Mouse (Mus musculus) embryonic fibroblast, embryonic 13.5 days (primary cell): Measurements from ENCODE around the gene Psme2b. TPM values are rescaled to one million over a fixed set of nuclear protein-coding genes. Genes with fewer than 3 reads are reported as not detected.
"Not testable (repeated sequence)": the region's sequence is repeated elsewhere in the genome, so short reads cannot be mapped to it uniquely, and the experiment has no call there.

Source experiments
- H3K27ac ChIP-seq: 2 replicates; pipeline ENCODE4 v1.5.1; 2012; ENCODE audit warnings: low read length, control low read depth, inconsistent platforms; ENCODE audit not compliant: insufficient read depth
- H3K4me1 ChIP-seq: 2 replicates; pipeline ENCODE4 v1.6.1; 2011; ENCODE audit warnings: low read length; ENCODE audit not compliant: control insufficient read depth, insufficient read depth
- H3K4me3 ChIP-seq: 2 replicates; pipeline ENCODE4 v1.5.1; 2011; ENCODE audit warnings: mild to moderate bottlenecking, control low read depth, low read length; ENCODE audit not compliant: insufficient read depth
- CTCF ChIP-seq: IDR thresholded peaks from 2 replicates; pipeline ENCODE4 v1.5.1; 2011; ENCODE audit warnings: mild to moderate bottlenecking, control low read depth, low read length, moderate library complexity, borderline replicate concordance; ENCODE audit not compliant: insufficient read depth
- POLR2A ChIP-seq: IDR thresholded peaks from 2 replicates; pipeline ENCODE4 v1.6.1; 2011; ENCODE audit warnings: low read depth, mild to moderate bottlenecking, control low read depth, low read length, moderate library complexity
- polyA plus RNA-seq: library from polyadenylated mRNA; stranded (reverse); fragments of >200 nt; gene quantifications from 2 replicates; pipeline ENCODE4 v1.2.4, GENCODE M21; 2011; ENCODE audit warnings: low read depth; ENCODE audit not compliant: missing spikeins, insufficient read length

Gene Psme2b
- polyA plus RNA-seq, 1 experiment = 19.5 TPM

DNA sequence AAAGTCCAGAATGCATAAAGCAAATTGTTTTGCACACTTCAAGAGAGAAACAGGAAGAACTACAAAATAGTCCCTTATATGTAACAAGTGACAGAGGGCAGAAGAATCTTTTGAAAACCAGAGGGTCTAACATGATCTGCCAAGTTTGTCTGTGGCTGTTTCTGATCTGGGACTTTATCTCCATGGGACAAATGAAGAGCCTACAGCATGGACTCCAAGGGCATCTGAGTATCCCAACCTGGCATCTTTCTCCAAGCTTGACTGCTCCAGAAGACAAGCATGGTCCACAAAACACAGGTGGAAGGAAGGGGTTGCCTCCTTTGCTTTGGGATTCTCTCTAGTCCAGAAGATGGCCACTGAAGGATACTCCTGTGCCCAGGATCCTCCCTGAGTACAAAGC is 19.6 kb downstream of the Psme2b start:
- H3K4me3 ChIP-seq, H3K27ac ChIP-seq, H3K4me1 ChIP-seq: not testable (repeated sequence)

- H3K4me1 ChIP-seq, H3K27ac ChIP-seq, H3K4me3 ChIP-seq: not testable (repeated sequence)
Observed at GRCm38 (mm10) chr11:48923818-48924217, 22.2 kb downstream of the Psme2b start.

DNA sequence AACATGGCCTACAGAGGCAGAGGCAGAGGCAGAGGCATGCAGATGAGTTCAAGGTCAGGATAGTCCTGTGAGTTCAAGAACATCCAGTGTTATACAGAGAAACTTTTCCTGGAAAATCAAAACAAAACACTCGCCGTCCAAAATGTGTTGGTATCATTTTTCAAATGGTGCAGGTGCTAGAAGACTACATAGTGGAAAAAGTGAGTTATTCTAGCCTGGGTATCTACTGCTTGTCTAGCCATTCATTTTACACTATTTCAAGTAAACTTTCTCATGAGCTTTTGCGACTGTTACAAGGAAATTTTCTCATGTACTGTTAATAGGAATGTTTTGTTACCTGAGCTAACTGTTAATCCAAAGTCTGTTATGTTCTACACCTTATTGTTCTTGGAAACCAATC is 27.6 kb downstream of the Psme2b start:
- no peak overlapping the region for H3K27ac ChIP-seq
- TF ChIP-seq CTCF (no peak), POLR2A (no peak)

DNA sequence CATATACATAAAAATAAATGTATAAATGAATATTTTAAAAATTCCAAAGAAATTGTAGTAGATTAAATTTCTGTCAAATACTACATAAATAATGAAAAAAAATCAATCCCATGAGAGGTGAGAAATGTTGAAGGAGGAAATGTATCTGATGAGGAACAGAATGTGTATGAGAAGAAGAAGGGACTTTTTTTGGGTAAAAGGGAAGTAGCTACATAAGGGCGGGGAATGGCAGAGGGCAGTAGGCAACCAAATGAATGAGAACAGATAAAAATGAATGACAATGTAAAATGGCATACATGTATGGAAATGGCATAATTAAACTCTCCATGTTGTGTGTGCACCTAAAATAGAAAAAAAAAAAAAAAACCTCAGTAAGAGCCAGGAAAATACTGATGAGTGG is 32.4 kb downstream of the Psme2b start:
- TF ChIP-seq POLR2A (no peak), CTCF (no peak)
- H3K4me1 ChIP-seq = no peaks in the 10 kb centered on the region
- no peak overlapping the region for H3K4me3 ChIP-seq
- H3K27ac ChIP-seq = no peak overlapping the region

More for the DNA sequence above, 27.6 kb downstream of the Psme2b start:
- no peaks in the 10 kb centered on the region; the same call in 1 of the 2 replicates for H3K4me1 ChIP-seq
- H3K4me3 ChIP-seq = no peak overlapping the region

DNA sequence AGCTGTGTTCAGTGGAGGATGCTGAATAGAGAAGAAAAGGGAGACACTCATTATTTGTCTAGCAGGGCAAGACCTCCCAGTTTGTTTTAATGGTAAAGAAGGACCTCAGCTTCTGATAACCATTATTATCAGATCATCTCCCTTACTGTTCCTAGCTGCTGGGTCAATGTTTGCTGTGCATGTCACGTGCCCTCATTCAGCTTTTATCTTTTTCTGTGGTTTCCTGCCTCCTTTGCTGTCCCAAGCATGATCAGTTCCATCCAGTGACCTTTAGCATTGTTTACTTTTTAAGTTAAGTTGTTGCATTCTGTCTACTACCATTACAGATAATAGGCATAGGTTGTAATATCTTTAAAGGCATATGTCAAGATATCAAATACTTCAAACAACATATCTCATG is 37.5 kb downstream of the Psme2b start:
- H3K27ac ChIP-seq = no peak overlapping the region
- H3K4me1 ChIP-seq = no peaks in the 10 kb centered on the region
- H3K4me3 ChIP-seq = no peak overlapping the region
- TF ChIP-seq CTCF = no peak

DNA sequence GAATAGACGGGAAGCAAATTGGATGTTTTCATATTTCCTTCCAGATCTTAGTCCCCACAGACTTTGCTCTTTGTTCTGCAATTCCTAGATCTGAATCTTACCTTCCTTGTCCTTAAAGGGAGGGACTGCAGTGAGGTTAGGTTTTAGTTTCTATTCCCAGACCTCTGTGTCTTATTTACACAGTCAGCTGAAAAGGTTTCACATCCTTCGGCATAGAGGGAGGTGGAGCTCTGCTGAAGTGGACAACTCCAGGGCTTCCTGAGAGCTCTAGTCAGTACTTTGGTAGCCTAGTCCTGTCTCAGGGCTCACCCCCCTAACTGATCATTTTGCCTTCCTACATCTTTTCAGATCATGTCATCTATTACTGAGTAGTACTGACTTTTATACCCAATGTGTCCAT is 44.0 kb downstream of the Psme2b start, which contains the start of gene Gm5431:
Gm5431 (minus strand) TSS at position 194 of the 400 bp plus-strand sequence.
- no peak within 1 kb of the TSS for H3K4me3 ChIP-seq
- peaks cover 3% of the 10 kb centered on the region for H3K4me1 ChIP-seq
- no peak for TF ChIP-seq POLR2A
- no peak for TF ChIP-seq CTCF
- H3K27ac ChIP-seq = no peak within 1 kb of the TSS

- not testable (repeated sequence) for H3K27ac ChIP-seq, H3K4me1 ChIP-seq, H3K4me3 ChIP-seq
Observed at GRCm38 (mm10) chr11:48901567-48901930, 44.4 kb downstream of the Psme2b start.

DNA sequence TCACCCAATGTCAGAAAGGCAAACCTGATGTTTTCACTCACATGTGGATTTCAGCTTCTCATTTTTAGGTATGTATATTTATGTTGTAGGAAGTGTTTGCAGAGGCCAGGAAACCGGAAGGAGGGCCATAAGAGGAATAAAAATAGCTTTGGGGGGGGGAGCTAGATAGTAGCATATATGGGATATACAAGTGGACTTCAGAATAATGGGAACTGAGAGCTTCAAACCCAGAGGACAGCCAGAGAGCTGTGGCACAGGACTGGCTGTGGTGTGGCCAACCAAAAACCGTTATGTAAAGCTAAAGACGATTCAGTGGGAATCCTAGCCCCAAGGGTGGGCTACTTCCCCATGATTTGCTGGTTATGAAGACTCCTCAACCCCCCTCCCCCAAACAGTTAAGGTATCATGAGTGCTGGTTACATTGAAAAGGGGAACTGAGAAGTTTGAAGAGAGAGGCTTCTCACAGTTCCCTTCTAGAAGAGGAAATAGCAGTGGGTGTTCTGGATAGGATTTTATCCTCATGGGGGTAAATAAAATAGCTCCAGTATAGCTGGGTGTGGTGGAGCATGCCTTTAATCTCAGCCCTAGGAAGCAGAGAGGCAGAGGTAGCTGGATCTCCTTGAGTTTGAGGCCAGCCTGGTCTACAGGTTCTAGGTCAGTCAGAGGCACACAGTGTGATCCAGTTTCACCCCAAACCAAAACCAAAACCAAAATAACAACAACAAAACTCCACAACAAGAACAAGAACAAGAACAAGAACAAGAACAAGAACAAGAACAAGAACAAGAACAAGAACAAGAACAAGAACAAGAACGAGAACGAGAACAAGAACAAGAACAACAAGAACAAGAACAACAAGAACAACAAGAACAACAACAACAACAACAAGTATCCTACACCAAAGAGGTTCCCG is 45.1 kb downstream of the Psme2b start:
- H3K27ac ChIP-seq, H3K4me3 ChIP-seq, H3K4me1 ChIP-seq: not testable (repeated sequence)

GRCm38 (mm10) chr11:48898812-48899431 is 47.1 kb downstream of the Psme2b start:
- peaks cover 3% of the 10 kb centered on the region for H3K4me1 ChIP-seq
- TF ChIP-seq CTCF (no peak), POLR2A (no peak)
- peak overlapping the region; percentile 47 for H3K27ac ChIP-seq
- no peak overlapping the region for H3K4me3 ChIP-seq

Other genes starting within 250 kb of the Psme2b start
- gene Rack1, start 145.9 kb downstream of the Psme2b start, polyA plus RNA-seq = 1,745 and 1,759 TPM in 2 replicates
- 27.2 and 40.7 TPM in 2 replicates for gene Trim41, start 128.8 kb downstream of the Psme2b start, polyA plus RNA-seq
- 16.0 and 19.1 TPM in 2 replicates for gene Trim7, start 120.0 kb downstream of the Psme2b start, polyA plus RNA-seq
- gene Gm12184, start 119.5 kb downstream of the Psme2b start, polyA plus RNA-seq = 40.5 and 61.2 TPM in 2 replicates
- gene Irgm1, start 74.5 kb downstream of the Psme2b start, polyA plus RNA-seq = 36.5 and 61.8 TPM in 2 replicates
- gene Gm5431, start 44.0 kb downstream of the Psme2b start, polyA plus RNA-seq = not detected in 2 replicates
- gene Olfr56, start 32.7 kb upstream of the Psme2b start, polyA plus RNA-seq = 0.18 and 0.79 TPM in 2 replicates
- 1.5 and 3.4 TPM in 2 replicates for gene 9930111J21Rik1, start 33.2 kb upstream of the Psme2b start, polyA plus RNA-seq
- 0.25 and 0.55 TPM in 2 replicates for gene Gm12185, start 46.0 kb upstream of the Psme2b start, polyA plus RNA-seq
- gene Tgtp1, start 48.0 kb upstream of the Psme2b start, polyA plus RNA-seq = 1.7 and 3.1 TPM in 2 replicates
- gene 9930111J21Rik2, start 105.1 kb upstream of the Psme2b start, polyA plus RNA-seq = 2.4 and 6.0 TPM in 2 replicates
- 6.4 and 6.5 TPM in 2 replicates for gene Tgtp2, start 118.0 kb upstream of the Psme2b start, polyA plus RNA-seq
- gene Ifi47, start 130.4 kb upstream of the Psme2b start, polyA plus RNA-seq = 4.8 and 7.6 TPM in 2 replicates
- not detected in 2 replicates for gene Olfr1396, start 168.7 kb upstream of the Psme2b start, polyA plus RNA-seq
- gene Olfr1395, start 196.1 kb upstream of the Psme2b start, polyA plus RNA-seq = not detected in 2 replicates
- gene Olfr1394, start 208.2 kb upstream of the Psme2b start, polyA plus RNA-seq = not detected in 2 replicates
- not detected in 2 replicates for gene Btnl9, start 241.0 kb upstream of the Psme2b start, polyA plus RNA-seq